Mouse (Mus musculus) left cerebral cortex, adult 2 months (tissue): ENCODE results near the gene Olfr1065. TPM values are rescaled to one million over a fixed set of nuclear protein-coding genes. Genes with fewer than 3 reads are reported as not detected.
"Not testable (repeated sequence)": the region's sequence is repeated elsewhere in the genome, so short reads cannot be mapped to it uniquely, and the experiment has no call there.

Experiments
- DNase-seq, 2 experiments: peaks; one replicate each; pipeline ENCODE4 v3.0.0; 2021 to 2022; ENCODE audit warnings: low spot score in 2 of 2, mixed read lengths in 1 of 2; ENCODE audit errors: extremely low spot score in 1 of 2
- H3K27ac ChIP-seq: fragments of 200-600 bp; 2 replicates; pipeline ENCODE4 v1.8.1; 2022
- H3K4me3 ChIP-seq: fragments of 200-600 bp; 2 replicates; pipeline ENCODE4 v1.8.1; 2022
- CTCF ChIP-seq: fragments of 200-600 bp; IDR thresholded peaks from 2 replicates; pipeline ENCODE4 v1.8.1; 2022; ENCODE audit warnings: antibody characterized with exemption, mild to moderate bottlenecking, moderate library complexity
- intact Hi-C: fragments of 180-260 bp; cut with DNase I; formaldehyde crosslinking; loops from one replicate; pipeline ENCODE4 v1.15.1; 2025
- long read RNA-seq, 2 experiments: library from polyadenylated mRNA; stranded (forward); transcript quantifications; one replicate each; pipeline ENCODE4 v2.0.0; 2021; ENCODE audit warnings: borderline mapping rate in 2 of 2
- total RNA-seq, 2 experiments: library from RNA; stranded (reverse); gene quantifications; 2 replicates each; pipeline ENCODE4 v1.2.3; 2021

Gene Olfr1065
- total RNA-seq = not detected
- long read RNA-seq, experiment 1 = 0 reads
- long read RNA-seq, experiment 2 = 0 reads

DNA sequence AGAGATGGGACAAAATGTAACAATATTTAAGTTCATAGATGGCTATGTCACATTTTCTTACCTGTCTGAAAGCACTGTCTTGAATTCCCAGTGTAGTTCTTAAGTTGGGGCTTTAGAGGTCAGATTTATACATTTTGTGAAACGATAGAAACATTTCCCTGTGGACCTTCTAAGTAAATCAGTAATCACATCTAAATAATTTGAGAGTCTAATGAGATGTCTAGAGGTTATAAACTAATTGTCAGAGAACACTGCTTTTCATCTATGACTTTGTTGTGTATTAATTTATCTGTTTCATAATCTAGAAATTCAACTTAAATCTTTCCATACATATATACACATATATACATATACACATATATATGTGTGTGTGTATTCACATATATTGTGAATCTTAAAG is at the start of gene Olfr1065:
TSS of gene Olfr1065 (minus strand) at position 101 of the 400 bp plus-strand sequence.
- H3K27ac ChIP-seq, DNase-seq, H3K4me3 ChIP-seq, intact Hi-C loops: not testable (repeated sequence)

DNA sequence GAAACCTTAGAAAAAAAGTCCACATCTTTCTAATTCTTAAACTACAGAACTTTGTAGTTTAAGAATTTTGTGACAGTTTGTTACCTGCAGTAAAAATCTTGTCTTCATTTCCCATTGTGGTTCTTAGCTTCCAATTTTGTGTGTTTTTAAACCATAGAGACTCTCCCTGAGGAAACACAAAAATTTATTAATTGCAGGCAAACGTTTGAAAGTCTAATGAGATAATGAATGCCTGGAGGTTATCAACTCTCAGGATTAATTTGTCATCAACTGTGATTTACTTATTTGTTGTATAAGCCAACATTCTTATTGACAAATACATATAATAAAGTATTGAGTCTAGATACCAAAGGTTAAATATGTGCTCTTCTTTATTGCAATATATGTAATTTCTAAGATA is 36.9 kb upstream of the Olfr1065 start, which contains the start of gene Olfr228:
TSS of gene Olfr228 (minus strand) at position 101 of the 400 bp plus-strand sequence.
- no peak for TF ChIP-seq CTCF
- DNase-seq = no peak
- H3K4me3 ChIP-seq = no peak within 1 kb of the TSS

DNA sequence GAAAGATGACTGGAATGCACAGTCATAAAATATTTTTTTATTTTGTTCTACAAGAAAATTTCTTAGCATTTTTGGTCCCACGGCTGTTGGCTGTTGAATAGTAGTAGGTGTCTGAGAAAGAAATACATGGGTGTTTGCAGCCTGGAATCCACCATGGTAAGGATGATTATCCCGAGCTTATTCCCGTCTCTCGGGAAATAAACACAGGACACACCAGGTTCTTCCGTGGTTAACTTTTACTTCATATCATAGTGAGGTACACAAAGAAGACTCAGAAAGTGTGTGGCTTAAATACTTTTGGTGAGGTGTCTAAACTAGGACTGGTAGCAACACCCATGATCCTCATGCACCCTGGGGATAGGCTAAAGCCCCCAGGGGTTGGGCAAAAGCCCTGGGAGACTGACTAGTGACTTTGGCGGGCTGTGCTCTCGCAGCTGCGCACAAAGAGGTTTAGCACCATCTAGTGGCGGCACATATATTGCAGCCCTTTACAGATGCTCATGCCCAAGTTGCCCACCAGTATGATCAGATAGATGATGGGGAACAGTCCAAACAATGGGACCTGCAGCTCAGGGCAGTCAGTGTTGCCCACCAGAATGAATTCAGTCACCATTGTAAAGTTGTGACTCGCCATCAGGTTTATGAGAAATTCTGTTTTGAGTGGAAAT is 14.2 kb upstream of the Olfr1065 start:
- peak; percentile 82 for TF ChIP-seq CTCF
- H3K27ac ChIP-seq = no peak overlapping the region
- no peak overlapping the region for H3K4me3 ChIP-seq
- DNase-seq = peak; percentile 41 to 58
- intact Hi-C loops = loop anchor here (1.0 to 5.0 kb wide), 3 partner anchors 739 to 1442 kb away; no protein-coding TSS in a partner anchor

More for the DNA sequence above, 36.9 kb upstream of the Olfr1065 start, which contains the start of gene Olfr228:
- H3K27ac ChIP-seq = no peak within 1 kb of the TSS
- intact Hi-C loops = no loop called here

DNA sequence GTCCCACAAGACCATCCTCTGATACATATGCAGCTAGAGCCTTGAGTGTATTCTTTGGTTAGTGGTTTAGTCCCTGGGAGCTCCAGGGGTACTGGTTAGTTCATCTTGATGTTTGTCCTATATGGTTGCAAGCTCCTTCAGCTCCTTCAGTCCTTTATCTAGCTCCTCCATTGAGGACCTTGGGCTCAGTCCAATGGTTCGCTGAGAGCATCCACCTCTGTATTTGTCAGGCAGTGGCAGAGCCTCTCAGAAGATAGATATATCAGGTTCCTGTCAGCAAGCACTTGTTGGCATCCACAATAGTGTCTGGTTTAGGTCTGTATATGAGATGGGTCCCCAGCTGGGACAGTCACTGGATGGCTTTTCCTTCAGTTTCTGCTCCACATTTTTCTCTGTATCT is 10.0 kb upstream of the Olfr1065 start:
- intact Hi-C loops = loop anchor here (5.0 kb wide), 2 partner anchors 1338 to 1438 kb away; no protein-coding TSS in a partner anchor
- Histone ChIP-seq H3K27ac (no peak overlapping the region), H3K4me3 (no peak overlapping the region)
- DNase-seq = no peak
- TF ChIP-seq CTCF = no peak

DNA sequence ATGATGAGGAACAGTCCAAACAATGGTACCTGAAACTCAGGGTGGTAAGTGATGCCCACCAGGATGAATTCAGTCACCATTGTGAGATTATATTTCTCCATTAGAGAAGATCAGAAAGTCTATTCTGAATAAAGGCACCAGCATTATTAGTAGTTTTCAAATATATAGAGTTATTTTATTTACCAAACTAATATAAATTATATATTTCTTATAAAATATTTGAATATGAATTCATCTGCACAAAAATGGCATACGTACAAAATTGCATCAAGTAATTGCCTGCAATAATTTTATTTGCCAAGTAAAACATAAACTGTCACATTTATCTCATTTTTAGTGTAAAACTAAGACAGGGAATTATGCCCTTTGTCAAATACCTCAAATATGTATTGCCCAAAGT is 5.8 kb upstream of the Olfr1065 start, which contains the start of gene Olfr1066:
TSS of gene Olfr1066 (minus strand) at position 101 of the 400 bp plus-strand sequence.
- Histone ChIP-seq H3K4me3 (no peak within 1 kb of the TSS), H3K27ac (no peak within 1 kb of the TSS)
- no peak for DNase-seq
- intact Hi-C loops = no loop called here
- TF ChIP-seq CTCF = no peak

DNA sequence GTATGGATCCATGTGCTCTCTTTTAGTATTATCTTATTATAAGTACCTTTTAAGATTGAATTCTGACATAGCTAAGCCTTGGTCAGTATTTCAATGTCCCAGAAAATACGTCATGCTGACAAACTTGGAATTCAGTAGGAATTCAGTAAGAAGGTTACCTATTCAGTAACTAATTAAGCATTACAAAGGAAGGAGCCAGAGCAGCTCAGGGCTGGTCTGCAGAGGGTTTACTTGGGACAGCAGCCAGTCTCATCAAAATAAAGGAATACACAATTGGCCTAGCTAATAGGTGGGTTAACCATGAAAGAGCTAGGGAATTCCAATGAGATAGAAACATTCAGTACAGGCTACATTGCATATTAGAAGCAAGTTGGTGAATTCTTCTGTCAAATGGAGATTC is 8.3 kb downstream of the Olfr1065 start:
- DNase-seq, H3K4me3 ChIP-seq, intact Hi-C loops, H3K27ac ChIP-seq: not testable (repeated sequence)

DNA sequence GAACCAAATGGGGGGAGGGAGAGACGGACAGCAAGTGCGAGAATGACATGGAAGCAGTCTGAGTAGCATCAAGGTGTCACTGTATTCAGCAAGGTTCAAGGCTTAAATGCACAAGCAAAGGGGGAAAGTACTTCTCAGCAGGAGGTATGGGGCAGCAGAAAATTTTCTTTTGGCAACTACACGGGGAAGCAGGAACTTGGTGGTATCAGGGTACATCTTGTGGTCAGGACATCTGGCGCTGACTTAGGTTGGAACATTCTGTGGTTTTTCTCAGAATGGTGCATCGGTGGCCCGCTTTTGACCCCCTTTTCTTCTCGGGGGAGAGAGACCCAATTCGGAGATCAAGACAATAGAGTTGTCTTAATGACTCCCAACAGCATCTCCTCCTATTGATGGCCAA is 21.9 kb downstream of the Olfr1065 start:
- DNase-seq, intact Hi-C loops, H3K27ac ChIP-seq, H3K4me3 ChIP-seq: not testable (repeated sequence)

DNA sequence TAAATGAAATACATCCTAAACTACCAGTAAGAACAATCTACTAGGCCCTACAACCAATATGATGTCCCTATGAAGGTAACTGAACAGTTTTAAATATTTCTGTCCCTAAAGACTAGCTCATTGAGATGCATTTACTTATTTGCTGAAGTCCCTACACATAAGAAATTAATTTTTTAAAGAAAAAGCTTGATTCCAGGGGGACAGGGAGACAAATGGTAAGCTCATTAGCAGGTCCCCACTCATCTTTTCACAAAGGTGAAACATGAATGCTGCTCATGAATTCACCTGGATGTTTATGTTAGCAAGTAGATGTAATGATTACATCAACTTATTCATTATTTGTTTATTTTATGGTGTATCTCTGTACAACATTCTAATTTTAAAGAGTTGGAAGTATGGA is 23.7 kb downstream of the Olfr1065 start, which contains the start of gene Olfr1062:
TSS of gene Olfr1062 (minus strand) at position 101 of the 400 bp plus-strand sequence.
- H3K27ac ChIP-seq, H3K4me3 ChIP-seq, DNase-seq, intact Hi-C loops: not testable (repeated sequence)

DNA sequence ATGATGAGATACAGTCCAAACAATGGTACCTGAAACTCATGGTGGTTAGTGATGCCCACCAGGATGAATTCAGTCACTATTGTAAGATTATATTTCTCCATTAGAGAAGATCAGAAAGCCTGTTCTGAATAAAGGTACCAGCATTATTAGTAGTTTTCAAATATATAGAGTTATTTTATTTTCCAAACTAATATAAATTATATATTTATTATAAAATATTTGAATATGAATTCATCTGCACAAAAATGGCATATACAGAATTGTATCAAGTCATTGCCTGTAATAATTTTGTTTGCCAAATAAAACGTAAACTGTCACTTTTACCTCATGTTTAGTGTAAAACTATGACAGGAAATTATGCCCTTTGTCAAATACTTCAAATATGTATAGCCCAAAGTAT is 36.4 kb downstream of the Olfr1065 start, which contains the start of gene Olfr1061:
TSS of gene Olfr1061 (minus strand) at position 101 of the 400 bp plus-strand sequence.
- DNase-seq = no peak
- intact Hi-C loops = no loop called here
- H3K27ac ChIP-seq = no peak within 1 kb of the TSS
- no peak within 1 kb of the TSS for H3K4me3 ChIP-seq
- TF ChIP-seq CTCF = no peak

DNA sequence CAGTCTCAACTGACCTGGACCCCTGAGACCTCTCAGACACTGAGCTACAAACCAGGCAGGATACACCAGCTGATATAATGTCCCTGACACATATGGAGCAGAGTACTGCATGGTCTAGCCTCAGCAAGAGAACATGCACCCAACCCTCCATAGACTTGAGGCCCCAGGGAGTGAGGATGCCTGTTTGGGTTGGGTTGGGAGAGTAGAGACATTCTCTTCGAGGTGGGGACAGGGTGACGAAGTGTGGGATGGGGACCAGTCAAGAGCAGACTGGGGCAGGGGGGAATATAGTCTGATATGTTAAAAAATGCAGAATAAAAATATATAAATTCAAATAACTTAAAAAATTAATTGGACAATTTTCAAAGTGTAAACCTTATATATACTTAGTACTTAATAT is 55.3 kb downstream of the Olfr1065 start:
- no peak for DNase-seq
- TF ChIP-seq CTCF = no peak
- Histone ChIP-seq H3K27ac (no peak overlapping the region), H3K4me3 (no peak overlapping the region)
- intact Hi-C loops = no loop called here

Other genes with a start within 250 kb of the Olfr1065 start
- not detected for gene Olfr1045, start 247.6 kb downstream of the Olfr1065 start, total RNA-seq
- not detected for gene Olfr1046, start 231.3 kb downstream of the Olfr1065 start, total RNA-seq
- gene Olfr1047, start 219.2 kb downstream of the Olfr1065 start, total RNA-seq = not detected
- not detected for gene Olfr1048, start 210.3 kb downstream of the Olfr1065 start, total RNA-seq
- not detected for gene Olfr1049, start 192.3 kb downstream of the Olfr1065 start, total RNA-seq
- gene Olfr1051, start 171.5 kb downstream of the Olfr1065 start, total RNA-seq = not detected
- not detected for gene Olfr1052, start 158.1 kb downstream of the Olfr1065 start, total RNA-seq
- gene Olfr1053, start 135.3 kb downstream of the Olfr1065 start, total RNA-seq = not detected
- gene Olfr1054, start 115.2 kb downstream of the Olfr1065 start, total RNA-seq = not detected
- gene Olfr1055, start 100.3 kb downstream of the Olfr1065 start, total RNA-seq = not detected
- not detected for gene Olfr1056, start 88.1 kb downstream of the Olfr1065 start, total RNA-seq
- gene Olfr1057, start 72.2 kb downstream of the Olfr1065 start, total RNA-seq = not detected
- gene Olfr1058, start 62.0 kb downstream of the Olfr1065 start, total RNA-seq = not detected
- gene Olfr1061, start 36.5 kb downstream of the Olfr1065 start, total RNA-seq = not detected
- gene Olfr1062, start 23.8 kb downstream of the Olfr1065 start, total RNA-seq = not detected
- not detected for gene Olfr1066, start 5.7 kb upstream of the Olfr1065 start, total RNA-seq
- not detected for gene Olfr228, start 36.8 kb upstream of the Olfr1065 start, total RNA-seq
- not detected for gene Olfr1076, start 57.9 kb upstream of the Olfr1065 start, total RNA-seq
- not detected for gene Olfr1079, start 91.9 kb upstream of the Olfr1065 start, total RNA-seq
- not detected for gene Olfr1080, start 107.6 kb upstream of the Olfr1065 start, total RNA-seq
- not detected for gene Olfr1082, start 148.4 kb upstream of the Olfr1065 start, total RNA-seq
- not detected for gene Olfr1084, start 189.1 kb upstream of the Olfr1065 start, total RNA-seq
- gene Olfr1085, start 211.4 kb upstream of the Olfr1065 start, total RNA-seq = not detected
- gene Olfr1086, start 229.5 kb upstream of the Olfr1065 start, total RNA-seq = not detected
- not detected for gene Olfr1087, start 247.8 kb upstream of the Olfr1065 start, total RNA-seq